ENCODE assay signal across 11 mouse cellular contexts in the genomic region with DNA sequence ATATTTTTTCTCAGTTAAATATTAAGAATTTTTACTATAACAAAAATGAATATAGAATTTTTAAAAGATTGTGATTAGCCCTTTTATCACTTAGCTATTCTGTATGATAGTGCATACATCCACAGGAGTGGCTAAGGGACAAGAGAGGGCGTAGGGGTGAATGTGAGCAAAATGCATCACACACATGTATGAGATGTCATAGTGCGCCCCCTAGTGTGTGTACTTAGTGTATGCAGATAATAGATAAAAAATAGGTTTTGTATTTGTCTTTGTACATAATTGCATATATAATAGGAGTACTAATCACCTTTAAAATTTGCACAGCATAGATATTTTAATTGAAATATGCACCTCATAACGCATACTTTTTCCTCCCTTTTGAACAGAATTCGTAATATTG. TPM values are rescaled to one million over a fixed set of nuclear protein-coding genes. Genes with fewer than 3 reads are reported as not detected.
DNase-seq lines count a peak whose midpoint lies in the region; ATAC-seq and TF ChIP-seq lines count a peak whose summit lies in the region.
"Had no signal": no experiment of that assay in that cellular context is flagged by ENCODE, and none has a peak within 500 bp of the region (broad histone marks: within the 10 kb centered on the region; RNA-seq: fewer than 3 reads in every experiment).

No protein-coding gene starts in this region.

- no peaks in the 10 kb centered on the region for H3K9me3 ChIP-seq in hindbrain, embryonic 11.5 days (ENCODE audit: control insufficient read depth, low read length)
- no peaks in the 10 kb centered on the region for H3K9me3 ChIP-seq in hindbrain, embryonic 10.5 days
- H3K9me3 ChIP-seq in G1E (replicated peaks), result no peaks in the 10 kb centered on the region
- H3K9me3 ChIP-seq in neural tube, embryonic 15.5 days (replicated peaks), result no peaks in the 10 kb centered on the region
- H3K9me3 ChIP-seq: embryonic facial prominence, embryonic 15.5 days; liver, embryonic 15.5 days; stomach, embryonic 15.5 days had no signal

- H3K27me3 ChIP-seq in hindbrain, embryonic 11.5 days (ENCODE audit: control insufficient read depth, insufficient read depth, low read length), result no peaks in the 10 kb centered on the region
- H3K27me3 ChIP-seq in hindbrain, embryonic 10.5 days (ENCODE audit: insufficient read depth, poor library complexity, severe bottlenecking), result no peaks in the 10 kb centered on the region
- no peaks in the 10 kb centered on the region for H3K27me3 ChIP-seq in G1E (ENCODE audit: insufficient read depth, low read length)
- H3K27me3 ChIP-seq in neural tube, embryonic 15.5 days (replicated peaks), result no peaks in the 10 kb centered on the region
- H3K27me3 ChIP-seq: embryonic facial prominence, embryonic 15.5 days; liver, embryonic 15.5 days; stomach, embryonic 15.5 days had no signal

- H3K4me1 ChIP-seq in hindbrain, embryonic 11.5 days (replicated peaks; ENCODE audit: control insufficient read depth, insufficient read depth, low read length), result no peaks in the 10 kb centered on the region
- no peaks in the 10 kb centered on the region for H3K4me1 ChIP-seq in hindbrain, embryonic 10.5 days (replicated peaks)
- H3K4me1 ChIP-seq in G1E (ENCODE audit: insufficient read depth, low read depth, low read length), result no peaks in the 10 kb centered on the region; the same call in 1 of the 2 replicates
- no peaks in the 10 kb centered on the region for H3K4me1 ChIP-seq in neural tube, embryonic 15.5 days
- H3K4me1 ChIP-seq: embryonic facial prominence, embryonic 15.5 days; liver, embryonic 15.5 days; stomach, embryonic 15.5 days had no signal

- H3K9ac ChIP-seq in hindbrain, embryonic 11.5 days (ENCODE audit: low read depth, low read length), result no peak overlapping the region
- no peak overlapping the region for H3K9ac ChIP-seq in neural tube, embryonic 15.5 days (replicated peaks)
- H3K9ac ChIP-seq: embryonic facial prominence, embryonic 15.5 days; liver, embryonic 15.5 days; stomach, embryonic 15.5 days had no signal

- peak; percentile 68 for DNase-seq in hindbrain, embryonic 11.5 days (ENCODE audit: low spot score)
- DNase-seq in hindbrain, embryonic 10.5 days (ENCODE audit: low spot score), result no peak
- DNase-seq in 3T3-L1 (ENCODE audit: low read depth, low spot score) (peak; percentile 77), G1E (ENCODE audit: low spot score) (no peak)
- DNase-seq in cerebellum, postnatal 10 days, result peak; percentile 79 to 83
- peak; percentile 53 for DNase-seq in kidney, postnatal 10 days
- peak; percentile 25 for DNase-seq in retina, postnatal 7 days (ENCODE audit: low read depth, low spot score)

- WGBS in hindbrain, embryonic 11.5 days, result 65% methylated on average over 4 of the region's 4 CpGs
- 64% methylated on average over 4 of the region's 4 CpGs for WGBS in hindbrain, embryonic 10.5 days
- WGBS in neural tube, embryonic 15.5 days, result 62% methylated on average over 4 of the region's 4 CpGs

- no peak overlapping the region for H3K4me3 ChIP-seq in hindbrain, embryonic 11.5 days (ENCODE audit: low read depth, low read length)
- H3K4me3 ChIP-seq in hindbrain, embryonic 10.5 days, result no peak overlapping the region
- no peak overlapping the region for H3K4me3 ChIP-seq in G1E (ENCODE audit: low read depth, low read length)
- no peak overlapping the region for H3K4me3 ChIP-seq in neural tube, embryonic 15.5 days (replicated peaks)
- H3K4me3 ChIP-seq: embryonic facial prominence, embryonic 15.5 days; liver, embryonic 15.5 days; stomach, embryonic 15.5 days had no signal

- H3K27ac ChIP-seq in hindbrain, embryonic 11.5 days (ENCODE audit: low read depth, low read length), result no peak overlapping the region
- H3K27ac ChIP-seq in hindbrain, embryonic 10.5 days, result no peak overlapping the region
- H3K27ac ChIP-seq in neural tube, embryonic 15.5 days (replicated peaks), result no peak overlapping the region
- H3K27ac ChIP-seq: embryonic facial prominence, embryonic 15.5 days; liver, embryonic 15.5 days; stomach, embryonic 15.5 days had no signal

- H3K36me3 ChIP-seq in hindbrain, embryonic 11.5 days (ENCODE audit: control insufficient read depth, insufficient read depth, low read length), result peaks cover 7% of the 10 kb centered on the region; the same call in 1 of the 2 replicates
- peaks cover 80% of the 10 kb centered on the region for H3K36me3 ChIP-seq in hindbrain, embryonic 10.5 days
- peaks cover 77% of the 10 kb centered on the region for H3K36me3 ChIP-seq in G1E (replicated peaks)
- H3K36me3 ChIP-seq in neural tube, embryonic 15.5 days, result peaks cover 56% of the 10 kb centered on the region

- TF ChIP-seq CTCF in G1E (IDR thresholded peaks at IDR 0.05; ENCODE audit: low read depth, low read length), result peak; percentile 50

- H3K4me2 ChIP-seq in hindbrain, embryonic 11.5 days (replicated peaks; ENCODE audit: low read depth, low read length), result no peak overlapping the region
- no peak overlapping the region for H3K4me2 ChIP-seq in neural tube, embryonic 15.5 days
- H3K4me2 ChIP-seq: embryonic facial prominence, embryonic 15.5 days; liver, embryonic 15.5 days; stomach, embryonic 15.5 days had no signal

- no peak for ATAC-seq in hindbrain, embryonic 11.5 days (ENCODE audit: low FRiP score)
- ATAC-seq in G1E (ENCODE audit: extremely low read depth, insufficient number of reproducible peaks, low FRiP score, poor library complexity, severe bottlenecking), result 0 out of 2 replicates have a peak, but pooled peaks have one; percentile 28
- ATAC-seq in neural tube, embryonic 15.5 days (ENCODE audit: low FRiP score), result no peak

RNA-seq across cellular contexts. Expression of gene Gfm2, which starts 8.1 kb away (rescaled TPM):
- 35.2 and 39.1 TPM in 2 replicates for polyA plus RNA-seq in hindbrain, embryonic 11.5 days (2014; fragmentation: Nextera tagmentation; extraction: Ambion mirVana)
- polyA plus RNA-seq in hindbrain, embryonic 10.5 days (2016; fragmentation: Nextera tagmentation; extraction: Ambion mirVana), result 37.4 and 44.0 TPM in 2 replicates
- total RNA-seq in G1E (2014; fragmentation: Nextera tagmentation) (55.8 and 62.5 TPM in 2 replicates), G1E (2017) (41.9 and 51.4 TPM in 2 replicates)
- polyA plus RNA-seq in G1E (2012), result 16.6 and 28.4 TPM in 2 replicates
- 34.2 and 34.3 TPM in 2 replicates for polyA plus RNA-seq in neural tube, embryonic 15.5 days (2015; fragmentation: Nextera tagmentation; extraction: Ambion mirVana)

RNA-seq across cellular contexts. Expression of gene Nsa2, which starts 8.1 kb away (rescaled TPM):
- 67.1 and 71.0 TPM in 2 replicates for polyA plus RNA-seq in hindbrain, embryonic 11.5 days (2014; fragmentation: Nextera tagmentation; extraction: Ambion mirVana)
- polyA plus RNA-seq in hindbrain, embryonic 10.5 days (2016; fragmentation: Nextera tagmentation; extraction: Ambion mirVana), result 43.5 and 63.0 TPM in 2 replicates
- total RNA-seq in G1E (2014; fragmentation: Nextera tagmentation) (267 and 321 TPM in 2 replicates), G1E (2017) (209 and 229 TPM in 2 replicates)
- 24.3 and 24.6 TPM in 2 replicates for polyA plus RNA-seq in G1E (2012)
- 36.0 and 44.8 TPM in 2 replicates for polyA plus RNA-seq in neural tube, embryonic 15.5 days (2015; fragmentation: Nextera tagmentation; extraction: Ambion mirVana)

RNA-seq across cellular contexts. Expression of gene Gm6169, which starts 46.8 kb away (rescaled TPM):
- 0.64 and 1.6 TPM in 2 replicates for polyA plus RNA-seq in hindbrain, embryonic 11.5 days (2014; fragmentation: Nextera tagmentation; extraction: Ambion mirVana)
- polyA plus RNA-seq in hindbrain, embryonic 10.5 days (2016; fragmentation: Nextera tagmentation; extraction: Ambion mirVana), result 0.62 and 0.75 TPM in 2 replicates
- total RNA-seq in G1E (2014; fragmentation: Nextera tagmentation), result 1.4 and 3.0 TPM in 2 replicates
- 0.82 and 1.9 TPM in 2 replicates for total RNA-seq in G1E (2017)
- polyA plus RNA-seq in G1E (2012), result 0.07 and 0.10 TPM in 2 replicates
- polyA plus RNA-seq in neural tube, embryonic 15.5 days (2015; fragmentation: Nextera tagmentation; extraction: Ambion mirVana), result 1.1 and 1.3 TPM in 2 replicates

RNA-seq across cellular contexts. Expression of gene Hexb, which starts 52.3 kb away (rescaled TPM):
- polyA plus RNA-seq in hindbrain, embryonic 11.5 days (2014; fragmentation: Nextera tagmentation; extraction: Ambion mirVana), result 26.6 and 28.7 TPM in 2 replicates
- 18.7 and 23.4 TPM in 2 replicates for polyA plus RNA-seq in hindbrain, embryonic 10.5 days (2016; fragmentation: Nextera tagmentation; extraction: Ambion mirVana)
- total RNA-seq in G1E (2014; fragmentation: Nextera tagmentation), result 33.0 and 34.5 TPM in 2 replicates
- total RNA-seq in G1E (2017), result 139 and 141 TPM in 2 replicates
- 7.6 and 11.6 TPM in 2 replicates for polyA plus RNA-seq in G1E (2012)
- 54.5 and 66.1 TPM in 2 replicates for polyA plus RNA-seq in neural tube, embryonic 15.5 days (2015; fragmentation: Nextera tagmentation; extraction: Ambion mirVana)

Comparison
In these comparisons a context has a peak if more than half of its experiments do, and no peak if none do; other contexts are left out.
1. DNase-seq: peak in hindbrain, embryonic 11.5 days (single experiment), 3T3-L1 (single experiment), cerebellum, postnatal 10 days (2 of 2), kidney, postnatal 10 days (single experiment) and retina, postnatal 7 days (single experiment); none in hindbrain, embryonic 10.5 days (single experiment) and G1E (single experiment).